Mouse (Mus musculus): ENCODE measurements around the gene Calm5. TPM values are rescaled to one million over a fixed set of nuclear protein-coding genes. Genes with fewer than 3 reads are reported as not detected.
"Not testable (repeated sequence)": the region's sequence is repeated elsewhere in the genome, so short reads cannot be mapped to it uniquely, and the experiment has no call there.

Gene Calm5
- total RNA-seq (2021), result not detected

- DNase-seq; intact Hi-C loops (cut with DNase I): not testable (repeated sequence)
Measured at GRCm38 (mm10) chr13:3853648-3854333, at the start of gene Calm5. Gene Calm5, plus strand, starts transcription at chr13:3854173.

GRCm38 (mm10) chr13:3804186-3804585 is 49.8 kb upstream of the Calm5 start, which contains the start of gene Calml3:
Gene Calml3, minus strand, starts transcription at chr13:3804316.
- no peak for DNase-seq
- intact Hi-C loops (cut with DNase I), result no loop called here

GRCm38 (mm10) chr13:3805132-3805531 is 48.8 kb upstream of the Calm5 start:
- intact Hi-C loops (cut with DNase I), result no loop called here
- no peak for DNase-seq

GRCm38 (mm10) chr13:3805638-3806037 is 48.3 kb upstream of the Calm5 start:
- DNase-seq, result no peak
- intact Hi-C loops (cut with DNase I), result no loop called here

GRCm38 (mm10) chr13:3807131-3807827 is 46.7 kb upstream of the Calm5 start:
- DNase-seq, result no peak
- intact Hi-C loops (cut with DNase I), result no loop called here

GRCm38 (mm10) chr13:3818012-3818739 is 35.8 kb upstream of the Calm5 start:
- intact Hi-C loops (cut with DNase I), result no loop called here
- no peak for DNase-seq

- intact Hi-C loops (cut with DNase I), result no loop called here
- no peak for DNase-seq
Measured at GRCm38 (mm10) chr13:3818740-3819076, 35.3 kb upstream of the Calm5 start.

- intact Hi-C loops (cut with DNase I), result no loop called here
- no peak for DNase-seq
Measured at GRCm38 (mm10) chr13:3822105-3822504, 31.9 kb upstream of the Calm5 start.

- intact Hi-C loops (cut with DNase I), result no loop called here
- no peak for DNase-seq
Measured at GRCm38 (mm10) chr13:3825726-3826125, 28.2 kb upstream of the Calm5 start.

GRCm38 (mm10) chr13:3831546-3831945 is 22.4 kb upstream of the Calm5 start:
- intact Hi-C loops (cut with DNase I), result no loop called here
- DNase-seq, result no peak

GRCm38 (mm10) chr13:3831994-3832393 is 22.0 kb upstream of the Calm5 start:
- DNase-seq, result no peak
- intact Hi-C loops (cut with DNase I), result no loop called here

GRCm38 (mm10) chr13:3832450-3832849 is 21.5 kb upstream of the Calm5 start:
- DNase-seq, result no peak
- intact Hi-C loops (cut with DNase I), result no loop called here

GRCm38 (mm10) chr13:3833644-3834043 is 20.3 kb upstream of the Calm5 start:
- intact Hi-C loops (cut with DNase I); DNase-seq: not testable (repeated sequence)

GRCm38 (mm10) chr13:3837312-3837807 is 16.6 kb upstream of the Calm5 start, which contains the start of gene Calm4:
Gene Calm4, plus strand, starts transcription at chr13:3837757.
- intact Hi-C loops (cut with DNase I), result not testable (repeated sequence)

GRCm38 (mm10) chr13:3840662-3841061 is 13.3 kb upstream of the Calm5 start:
- DNase-seq; intact Hi-C loops (cut with DNase I): not testable (repeated sequence)

More at GRCm38 (mm10) chr13:3837312-3837807, 16.6 kb upstream of the Calm5 start, which contains the start of gene Calm4:
- not testable (repeated sequence) for DNase-seq

- intact Hi-C loops (cut with DNase I), result no loop called here
- DNase-seq, result no peak
Measured at GRCm38 (mm10) chr13:3850330-3850729, 3.6 kb upstream of the Calm5 start.

GRCm38 (mm10) chr13:3854856-3855255 is 883 bp downstream of the Calm5 start:
- intact Hi-C loops (cut with DNase I), result no loop called here
- DNase-seq, result no peak

GRCm38 (mm10) chr13:3856252-3856651 is 2.3 kb downstream of the Calm5 start:
- intact Hi-C loops (cut with DNase I), result no loop called here
- DNase-seq, result no peak

- intact Hi-C loops (cut with DNase I), result no loop called here
- no peak for DNase-seq
Measured at GRCm38 (mm10) chr13:3861251-3861650, 7.3 kb downstream of the Calm5 start.

- intact Hi-C loops (cut with DNase I), result no loop called here
- DNase-seq, result no peak
Measured at GRCm38 (mm10) chr13:3862325-3862724, 8.4 kb downstream of the Calm5 start.

- no peak for DNase-seq
- intact Hi-C loops (cut with DNase I), result no loop called here
Measured at GRCm38 (mm10) chr13:3862922-3863580, 9.1 kb downstream of the Calm5 start.

All from heart, postnatal 36 days (tissue).